Mouse (Mus musculus) midbrain, postnatal 0 days (tissue): Measurements from ENCODE around the gene Ldha. TPM values are rescaled to one million over a fixed set of nuclear protein-coding genes. Genes with fewer than 3 reads are reported as not detected.

Experiments
- ATAC-seq: fragments of 200-750 bp; cut with Nextera tagmentation; 2 replicates; pipeline ENCODE4 v1.8.0; 2017; ENCODE audit warnings: moderate number of reproducible peaks, mild to moderate bottlenecking, moderate TSS enrichment, moderate library complexity; ENCODE audit not compliant: low FRiP score
- DNase-seq: peaks from one replicate; pipeline ENCODE4 v3.0.0-alpha.2; 2015; ENCODE audit warnings: low spot score
- H3K27ac ChIP-seq: fragments of 300-500 bp; sonication (generic); 2 replicates; pipeline ENCODE4 v1.5.1; 2014; ENCODE audit warnings: low read depth, mild to moderate bottlenecking, low read length, mixed read lengths
- H3K27me3 ChIP-seq: fragments of 300-500 bp; sonication (generic); 2 replicates; pipeline ENCODE4 v1.6.1; 2014; ENCODE audit warnings: low read length, control low read depth, mixed read lengths; ENCODE audit not compliant: insufficient read depth
- H3K36me3 ChIP-seq: fragments of 300-500 bp; sonication (generic); 2 replicates; pipeline ENCODE4 v1.6.1; 2014; ENCODE audit warnings: low read length, control low read depth, mixed read lengths; ENCODE audit not compliant: insufficient read depth
- H3K4me1 ChIP-seq: fragments of 300-500 bp; sonication (generic); 2 replicates; pipeline ENCODE4 v1.6.1; 2014; ENCODE audit warnings: mild to moderate bottlenecking, control low read depth, antibody characterized with exemption, low read length, mixed read lengths; ENCODE audit not compliant: insufficient read depth
- H3K4me2 ChIP-seq: fragments of 300-500 bp; sonication (generic); 2 replicates; pipeline ENCODE4 v1.6.1; 2014; ENCODE audit warnings: low read depth, mild to moderate bottlenecking, low read length, mixed read lengths; ENCODE audit not compliant: poor library complexity, severe bottlenecking
- H3K4me3 ChIP-seq: fragments of 300-500 bp; sonication (generic); 2 replicates; pipeline ENCODE4 v1.5.1; 2014; ENCODE audit warnings: low read depth, mild to moderate bottlenecking, low read length, moderate library complexity
- H3K9ac ChIP-seq: fragments of 300-500 bp; sonication (generic); replicated peaks from 2 replicates; pipeline ENCODE4 v1.6.1; 2014; ENCODE audit warnings: mild to moderate bottlenecking, low read length, moderate library complexity, mixed read lengths; ENCODE audit not compliant: poor library complexity, severe bottlenecking
- H3K9me3 ChIP-seq: fragments of 300-500 bp; sonication (generic); 2 replicates; pipeline ENCODE4 v1.6.1; 2016; ENCODE audit warnings: low read length, control low read depth
- CTCF ChIP-seq: IDR thresholded peaks from 2 replicates; pipeline ENCODE4 v1.5.1; 2016; ENCODE audit warnings: antibody characterized with exemption, mild to moderate bottlenecking
- WGBS: fragments of 180-500 bp; shearing (Covaris S2); extraction: QIAGEN DNeasy Blood & Tissue Kit; methylation state at CpG from one replicate; pipeline ENCODE4 v1.1.7; 2014; 5-methylcytosine and 5-hydroxymethylcytosine counted together
- polyA plus RNA-seq: library from polyadenylated mRNA; unstranded; fragments of >200 nt; fragmentation: Nextera tagmentation; extraction: Ambion mirVana; gene quantifications from 2 replicates; pipeline ENCODE4 v1.2.1, GENCODE M21; 2015
- total RNA-seq: library from RNA; depleted of rRNA; stranded (reverse); fragments of >200 nt; gene quantifications from 2 replicates; pipeline ENCODE4 v1.2.3, GENCODE M21; 2014

Gene Ldha
- total and polyA plus RNA-seq, 2 experiments from 2014 or later: 345 to 604 TPM

DNA sequence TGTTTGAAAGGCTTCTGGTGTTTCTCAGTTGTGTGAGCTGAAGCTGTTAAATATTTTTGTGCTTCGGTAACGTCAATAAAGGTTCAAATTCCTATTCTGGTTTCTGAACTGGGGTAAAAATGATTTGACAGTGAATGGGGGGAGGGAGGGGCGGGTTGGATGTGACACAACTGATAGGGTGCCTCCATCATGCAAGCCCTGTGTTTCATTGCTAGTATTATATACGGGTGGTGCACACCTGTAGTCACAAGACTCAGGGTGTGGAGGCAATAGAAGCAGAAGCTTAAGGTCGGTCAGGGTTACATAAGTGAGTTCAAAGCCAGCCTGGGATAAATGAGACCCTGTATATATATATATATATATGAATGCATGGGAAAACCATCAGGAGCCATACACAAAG is 1.4 kb upstream of the Ldha start:
- no peaks in the 10 kb centered on the region for H3K27me3 ChIP-seq
- no peak overlapping the region for H3K4me3 ChIP-seq
- H3K4me2 ChIP-seq: no peak overlapping the region
- 83% methylated on average over 5 of the region's 5 CpGs for WGBS
- no peak overlapping the region for H3K27ac ChIP-seq
- H3K9me3 ChIP-seq: no peaks in the 10 kb centered on the region
- DNase-seq (no peak), ATAC-seq (no peak)
- H3K9ac ChIP-seq: no peak overlapping the region
- no peak for TF ChIP-seq CTCF
- peaks cover 13% of the 10 kb centered on the region for H3K4me1 ChIP-seq
- H3K36me3 ChIP-seq: no peaks in the 10 kb centered on the region

DNA sequence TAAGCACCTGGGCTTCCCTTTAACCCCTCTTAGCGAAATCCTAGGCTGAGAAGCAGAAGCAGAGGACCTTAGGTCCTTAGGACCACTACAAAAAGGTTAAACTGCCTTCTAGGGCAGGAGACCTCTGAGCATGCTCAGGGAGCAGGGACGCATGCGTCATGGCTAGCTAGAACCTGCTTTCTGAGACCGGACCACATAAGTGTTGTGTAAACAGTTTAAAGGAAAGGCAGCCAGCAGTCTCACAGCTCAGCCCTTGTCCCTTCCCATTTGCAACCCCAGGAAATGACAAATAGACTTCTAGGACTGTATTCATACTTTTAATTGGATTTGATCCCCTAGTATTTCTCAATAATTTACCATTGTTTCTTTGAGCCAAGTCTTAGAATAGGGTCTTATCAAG is 949 bp upstream of the Ldha start:
- Histone ChIP-seq H3K9me3 (no peaks in the 10 kb centered on the region), H3K27ac (no peak overlapping the region), H3K36me3 (no peaks in the 10 kb centered on the region), H3K4me2 (no peak overlapping the region), H3K27me3 (no peaks in the 10 kb centered on the region), H3K4me1 (peaks cover 18% of the 10 kb centered on the region), H3K4me3 (no peak overlapping the region), H3K9ac (no peak overlapping the region)
- ATAC-seq: no peak
- DNase-seq: no peak
- TF ChIP-seq CTCF: no peak
- WGBS: 51% methylated on average over 4 of the region's 4 CpGs

GRCm38 (mm10) chr7:46842278-46842677 is 1.0 kb downstream of the Ldha start:
- Histone ChIP-seq H3K9me3 (no peaks in the 10 kb centered on the region), H3K4me1 (peaks cover 18% of the 10 kb centered on the region), H3K36me3 (no peaks in the 10 kb centered on the region), H3K27me3 (no peaks in the 10 kb centered on the region), H3K9ac (no peak overlapping the region), H3K4me3 (no peak overlapping the region), H3K27ac (no peak overlapping the region), H3K4me2 (no peak overlapping the region)
- DNase-seq (no peak), ATAC-seq (no peak)
- 36% methylated on average over 5 of the region's 5 CpGs for WGBS
- TF ChIP-seq CTCF: no peak

DNA sequence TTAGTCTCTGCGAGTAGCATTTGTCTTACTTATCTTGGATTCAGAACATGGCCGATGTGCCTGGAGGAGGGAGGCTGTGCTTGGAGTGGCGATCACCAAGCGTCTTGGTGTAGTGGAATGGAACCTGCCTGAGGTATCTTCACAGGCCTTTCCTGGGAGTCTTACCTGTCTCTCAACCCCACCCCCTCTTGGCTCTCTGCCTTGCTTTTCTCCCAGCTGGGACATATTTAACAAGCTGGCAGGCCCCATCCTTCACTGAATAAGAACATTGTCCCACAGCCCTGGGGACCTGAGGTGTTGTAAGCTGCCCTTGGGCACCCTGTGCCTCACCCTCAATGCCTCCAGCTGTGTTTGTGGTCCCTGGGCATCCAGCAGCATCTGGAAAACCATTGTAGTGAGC is 2.3 kb downstream of the Ldha start:
- Histone ChIP-seq H3K4me2 (no peak overlapping the region), H3K4me1 (peaks cover 15% of the 10 kb centered on the region), H3K27ac (no peak overlapping the region), H3K9me3 (no peaks in the 10 kb centered on the region), H3K36me3 (peaks cover 2% of the 10 kb centered on the region; the same call in 1 of the 2 replicates), H3K4me3 (no peak overlapping the region), H3K9ac (no peak overlapping the region), H3K27me3 (no peaks in the 10 kb centered on the region)
- no peak for TF ChIP-seq CTCF
- DNase-seq: no peak
- WGBS: 90% methylated on average over 4 of the region's 4 CpGs
- ATAC-seq: no peak

DNA sequence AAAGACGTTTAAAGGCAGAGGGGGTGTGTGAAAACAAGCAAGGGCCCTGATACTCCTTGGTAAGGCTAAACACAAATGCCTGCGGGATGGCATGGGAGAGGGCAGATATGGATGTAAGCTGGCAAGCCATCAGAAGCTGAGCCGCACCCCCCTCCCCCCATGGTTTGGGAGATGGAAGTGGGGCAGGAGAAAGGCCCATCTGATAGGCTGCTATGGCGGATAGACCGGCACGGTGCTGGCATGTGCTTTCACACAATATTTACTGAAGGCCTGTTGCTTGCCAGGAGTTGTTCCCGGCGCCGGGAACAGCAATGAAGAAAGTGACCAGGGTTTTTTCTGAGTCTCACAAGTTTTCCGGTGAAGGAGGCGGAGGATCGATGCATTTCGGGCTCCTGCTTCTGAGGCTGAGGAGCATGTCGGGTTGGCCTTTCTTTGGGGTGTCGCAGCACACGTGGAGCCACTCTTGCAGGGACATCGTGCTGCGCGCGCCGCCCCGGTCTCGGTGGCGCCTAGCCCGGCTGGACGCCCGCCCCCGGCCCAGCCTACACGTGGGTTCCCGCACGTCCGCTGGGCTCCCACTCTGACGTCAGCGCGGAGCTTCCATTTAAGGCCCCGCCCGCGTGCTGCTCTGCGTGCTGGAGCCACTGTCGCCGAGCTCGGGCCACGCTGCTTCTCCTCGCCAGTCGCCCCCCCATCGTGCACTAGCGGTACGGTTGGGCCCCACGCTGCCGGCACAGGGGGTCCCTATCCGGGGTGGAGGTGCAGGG is 4.1 kb downstream of the Ldha start:
- peak; percentile 90 for ATAC-seq
- under 1% methylated on average over 39 of the region's 51 CpGs for WGBS
- Histone ChIP-seq H3K27ac (peak overlapping the region; percentile 77), H3K27me3 (no peaks in the 10 kb centered on the region), H3K36me3 (peaks cover 16% of the 10 kb centered on the region), H3K4me2 (peak overlapping the region; percentile 90), H3K9me3 (no peaks in the 10 kb centered on the region), H3K9ac (peak overlapping the region; percentile 84), H3K4me1 (peaks cover 6% of the 10 kb centered on the region), H3K4me3 (peak overlapping the region; percentile 73)
- peak; percentile 95 for DNase-seq
- TF ChIP-seq CTCF: no peak

- ATAC-seq (peak; percentile 44), DNase-seq (peak; percentile 28)
These were observed 4.8 kb downstream of the Ldha start for GRCm38 (mm10) chr7:46845978-46846485.

More at GRCm38 (mm10) chr7:46845978-46846485, 4.8 kb downstream of the Ldha start:
- peak overlapping the region; percentile 84 for H3K9ac ChIP-seq
- H3K4me2 ChIP-seq: peak overlapping the region; percentile 90
- H3K36me3 ChIP-seq: peaks cover 16% of the 10 kb centered on the region
- no peaks in the 10 kb centered on the region for H3K9me3 ChIP-seq
- peak overlapping the region; percentile 73 for H3K4me3 ChIP-seq
- peak overlapping the region; percentile 77 for H3K27ac ChIP-seq
- no peaks in the 10 kb centered on the region for H3K27me3 ChIP-seq
- H3K4me1 ChIP-seq: peaks cover 6% of the 10 kb centered on the region
- TF ChIP-seq CTCF: no peak
- WGBS: 1% methylated on average over 36 of the region's 36 CpGs
